Mouse (Mus musculus) midbrain, embryonic 15.5 days (tissue): ENCODE results near the gene Idh2. TPM values are rescaled to one million over a fixed set of nuclear protein-coding genes. Genes with fewer than 3 reads are reported as not detected.
A peak's percentile ranks its signal among the peaks of the same experiment; 100 is the strongest.
"Not testable (repeated sequence)": the region's sequence is repeated elsewhere in the genome, so short reads cannot be mapped to it uniquely, and the experiment has no call there.

ENCODE experiments used
- ATAC-seq: fragments of 200-750 bp; cut with Nextera tagmentation; replicated peaks from 2 replicates; pipeline ENCODE4 v1.8.0; 2017; ENCODE audit warnings: moderate TSS enrichment
- H3K27ac ChIP-seq: fragments of 300-500 bp; sonication (generic); 2 replicates; pipeline ENCODE4 v1.5.1; 2015; ENCODE audit warnings: mild to moderate bottlenecking, inconsistent platforms
- H3K27me3 ChIP-seq: fragments of 300-500 bp; sonication (generic); replicated peaks from 2 replicates; pipeline ENCODE4 v1.6.1; 2015; ENCODE audit warnings: inconsistent platforms
- H3K36me3 ChIP-seq: fragments of 300-500 bp; sonication (generic); replicated peaks from 2 replicates; pipeline ENCODE4 v1.6.1; 2015; ENCODE audit warnings: inconsistent platforms
- H3K4me1 ChIP-seq: fragments of 300-500 bp; sonication (generic); 2 replicates; pipeline ENCODE4 v1.6.1; 2015; ENCODE audit warnings: inconsistent platforms
- H3K4me2 ChIP-seq: fragments of 300-500 bp; sonication (generic); 2 replicates; pipeline ENCODE4 v1.6.1; 2015; ENCODE audit warnings: inconsistent platforms, mild to moderate bottlenecking, moderate library complexity
- H3K4me3 ChIP-seq: fragments of 300-500 bp; sonication (generic); 2 replicates; pipeline ENCODE4 v1.5.1; 2015; ENCODE audit warnings: mild to moderate bottlenecking, inconsistent platforms
- H3K9ac ChIP-seq: fragments of 300-500 bp; sonication (generic); 2 replicates; pipeline ENCODE4 v1.6.1; 2015; ENCODE audit warnings: mild to moderate bottlenecking, inconsistent platforms
- H3K9me3 ChIP-seq: fragments of 300-500 bp; sonication (generic); 2 replicates; pipeline ENCODE4 v1.6.1; 2016; ENCODE audit warnings: inconsistent platforms
- WGBS: fragments of 180-500 bp; shearing (Covaris S2); methylation state at CpG from one replicate; pipeline ENCODE4 v1.1.7; 2015; ENCODE audit warnings: mixed read lengths; 5-methylcytosine and 5-hydroxymethylcytosine counted together
- polyA plus RNA-seq: library from polyadenylated mRNA; unstranded; fragments of >200 nt; fragmentation: Nextera tagmentation; extraction: Ambion mirVana; gene quantifications from 2 replicates; pipeline ENCODE4 v1.2.1, GENCODE M21; 2015

Idh2 gene
- polyA plus RNA-seq, 1 experiment from 2014 or later = 249 TPM

GRCm38 (mm10) chr7:80062083-80062826 is 52.9 kb downstream of the Idh2 start:
- no peak overlapping the region for H3K4me2 ChIP-seq
- ATAC-seq = no peak
- no peak overlapping the region for H3K27ac ChIP-seq
- peaks cover 37% of the 10 kb centered on the region for H3K4me1 ChIP-seq
- H3K27me3 ChIP-seq = no peaks in the 10 kb centered on the region
- H3K4me3 ChIP-seq = no peak overlapping the region
- WGBS = 87% methylated on average over 17 of the region's 17 CpGs
- H3K9ac ChIP-seq = no peak overlapping the region
- H3K36me3 ChIP-seq = no peaks in the 10 kb centered on the region
- no peaks in the 10 kb centered on the region for H3K9me3 ChIP-seq

DNA sequence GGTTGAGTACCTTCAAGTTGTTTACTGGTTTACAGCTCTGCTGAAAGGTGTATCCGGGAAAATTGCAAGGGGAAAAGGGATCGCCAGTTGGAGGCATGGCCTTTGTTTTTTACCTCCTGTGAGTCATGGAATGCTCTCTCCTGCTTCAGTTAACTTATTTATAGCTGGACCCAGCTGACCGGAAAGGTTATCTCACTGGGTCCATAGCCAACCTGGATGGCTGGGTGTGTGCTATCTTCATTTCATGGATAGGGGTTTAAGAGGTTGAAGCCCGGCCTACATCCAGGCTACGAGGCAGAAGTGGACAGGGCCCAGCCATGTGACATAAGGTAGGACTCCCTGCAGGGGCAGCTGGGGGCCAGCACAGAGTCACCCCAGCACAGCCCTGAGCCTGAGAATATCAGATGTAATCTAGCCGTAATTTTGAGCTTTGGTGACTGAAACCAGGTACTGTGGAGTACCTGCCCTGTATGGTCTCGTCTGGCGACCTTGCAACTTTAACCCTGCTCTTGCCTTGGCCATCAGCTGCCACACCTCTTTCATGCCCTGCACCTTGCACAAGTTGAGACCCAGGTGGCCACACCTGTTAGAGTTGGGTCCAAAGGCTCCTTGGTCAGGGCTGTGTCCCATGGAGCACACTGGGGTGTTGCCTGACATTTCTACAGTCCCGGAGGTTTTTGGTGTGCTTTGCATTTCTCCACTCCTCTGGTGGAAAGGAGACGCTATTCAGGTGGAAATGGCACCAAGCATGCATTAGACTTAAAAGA is 55.0 kb downstream of the Idh2 start:
- Histone ChIP-seq H3K27ac (no peak overlapping the region), H3K9me3 (no peaks in the 10 kb centered on the region), H3K4me1 (peaks cover 47% of the 10 kb centered on the region), H3K4me3 (no peak overlapping the region), H3K27me3 (no peaks in the 10 kb centered on the region), H3K4me2 (no peak overlapping the region), H3K36me3 (no peaks in the 10 kb centered on the region), H3K9ac (no peak overlapping the region)
- no peak for ATAC-seq
- 88% methylated on average over 10 of the region's 10 CpGs for WGBS

GRCm38 (mm10) chr7:80059064-80059838 is 55.9 kb downstream of the Idh2 start:
- H3K9me3 ChIP-seq = no peaks in the 10 kb centered on the region
- H3K9ac ChIP-seq = no peak overlapping the region
- no peaks in the 10 kb centered on the region for H3K27me3 ChIP-seq
- ATAC-seq = no peak
- H3K36me3 ChIP-seq = no peaks in the 10 kb centered on the region
- H3K4me1 ChIP-seq = peaks cover 42% of the 10 kb centered on the region
- no peak overlapping the region for H3K4me2 ChIP-seq
- no peak overlapping the region for H3K4me3 ChIP-seq
- H3K27ac ChIP-seq = no peak overlapping the region
- 73% methylated on average over 13 of the region's 13 CpGs for WGBS

- no peak overlapping the region for H3K4me2 ChIP-seq
- WGBS = 72% methylated on average over 4 of the region's 4 CpGs
- ATAC-seq = no peak
- no peaks in the 10 kb centered on the region for H3K27me3 ChIP-seq
- H3K36me3 ChIP-seq = no peaks in the 10 kb centered on the region
- no peak overlapping the region for H3K27ac ChIP-seq
- no peak overlapping the region for H3K4me3 ChIP-seq
- peaks cover 36% of the 10 kb centered on the region for H3K4me1 ChIP-seq
- H3K9me3 ChIP-seq = no peaks in the 10 kb centered on the region
- no peak overlapping the region for H3K9ac ChIP-seq
Measured at GRCm38 (mm10) chr7:80058405-80059063, 56.7 kb downstream of the Idh2 start.

GRCm38 (mm10) chr7:80057781-80058180 is 57.4 kb downstream of the Idh2 start:
- peak overlapping the region; percentile 51; the same call in 1 of the 2 replicates for H3K27ac ChIP-seq
- peaks cover 29% of the 10 kb centered on the region for H3K4me1 ChIP-seq
- H3K9ac ChIP-seq = no peak overlapping the region
- no peaks in the 10 kb centered on the region for H3K9me3 ChIP-seq
- H3K4me3 ChIP-seq = no peak overlapping the region
- 16% methylated on average over 14 of the region's 14 CpGs for WGBS
- no peak for ATAC-seq
- H3K36me3 ChIP-seq = no peaks in the 10 kb centered on the region
- H3K27me3 ChIP-seq = no peaks in the 10 kb centered on the region
- no peak overlapping the region for H3K4me2 ChIP-seq

DNA sequence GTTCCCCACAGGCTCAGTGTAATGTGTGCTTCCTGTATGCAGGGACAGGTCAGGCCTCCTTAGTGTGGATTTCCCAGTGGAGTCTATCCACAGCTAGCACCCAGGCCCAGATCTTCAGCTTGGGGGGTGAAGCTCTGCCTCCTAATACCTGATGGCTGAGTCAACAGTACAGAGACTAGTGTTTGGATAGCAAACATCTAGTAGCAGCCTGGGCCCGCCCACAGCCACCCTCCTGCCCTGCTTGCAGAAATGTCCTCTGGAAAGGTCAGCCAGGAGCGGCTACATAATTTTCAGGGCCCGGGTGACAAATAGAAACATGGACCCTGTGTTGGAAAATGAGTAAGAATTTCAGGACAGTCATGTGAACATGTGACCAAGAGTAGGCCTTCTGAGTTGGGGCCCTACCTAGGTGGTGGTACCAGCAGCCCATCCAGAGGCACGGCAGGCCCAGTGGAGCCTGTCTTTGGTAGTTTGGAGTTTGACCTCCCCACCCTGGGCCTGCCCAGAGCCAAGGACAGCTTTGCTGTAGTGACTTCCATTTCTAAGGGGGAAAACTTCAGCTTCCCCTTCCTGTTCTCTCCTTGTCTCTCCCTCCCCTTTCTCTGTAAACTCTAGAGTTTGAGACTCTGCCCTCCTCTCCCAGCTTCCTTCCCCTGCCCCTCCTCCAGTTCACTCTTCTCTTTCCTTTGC is 58.0 kb downstream of the Idh2 start:
- no peak for ATAC-seq
- H3K9ac ChIP-seq = no peak overlapping the region
- H3K27ac ChIP-seq = peak overlapping the region; percentile 51; the same call in 1 of the 2 replicates

DNA sequence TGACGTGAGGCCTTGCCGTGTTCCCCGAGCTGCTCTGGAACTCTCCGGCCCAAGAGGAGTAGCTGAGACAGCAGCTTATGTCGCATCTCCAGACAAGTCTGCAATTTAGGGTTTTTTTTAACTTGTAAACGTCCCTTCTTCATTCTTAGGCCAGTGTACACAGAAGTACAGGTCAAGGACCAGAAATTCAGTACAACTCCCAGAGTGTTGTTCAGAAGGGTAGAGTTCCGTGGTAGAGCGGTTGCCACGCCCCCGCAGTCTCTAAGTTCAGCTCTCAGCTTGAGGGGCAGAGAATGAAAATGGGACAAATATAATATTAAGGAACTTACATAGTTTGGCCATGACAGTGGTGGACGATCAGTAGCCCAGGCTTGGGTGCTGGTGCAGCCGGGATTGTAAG is 59.4 kb downstream of the Idh2 start:
- Histone ChIP-seq H3K4me2 (no peak overlapping the region), H3K9me3 (no peaks in the 10 kb centered on the region), H3K9ac (no peak overlapping the region), H3K4me3 (no peak overlapping the region), H3K36me3 (no peaks in the 10 kb centered on the region), H3K27me3 (no peaks in the 10 kb centered on the region), H3K27ac (no peak overlapping the region), H3K4me1 (peaks cover 32% of the 10 kb centered on the region)
- no peak for ATAC-seq
- 87% methylated on average over 12 of the region's 12 CpGs for WGBS

More for the DNA sequence above, 58.0 kb downstream of the Idh2 start:
- 60% methylated on average over 4 of the region's 4 CpGs for WGBS
- H3K36me3 ChIP-seq = no peaks in the 10 kb centered on the region
- no peaks in the 10 kb centered on the region for H3K27me3 ChIP-seq
- peaks cover 29% of the 10 kb centered on the region for H3K4me1 ChIP-seq
- no peak overlapping the region for H3K4me2 ChIP-seq
- no peak overlapping the region for H3K4me3 ChIP-seq
- no peaks in the 10 kb centered on the region for H3K9me3 ChIP-seq

DNA sequence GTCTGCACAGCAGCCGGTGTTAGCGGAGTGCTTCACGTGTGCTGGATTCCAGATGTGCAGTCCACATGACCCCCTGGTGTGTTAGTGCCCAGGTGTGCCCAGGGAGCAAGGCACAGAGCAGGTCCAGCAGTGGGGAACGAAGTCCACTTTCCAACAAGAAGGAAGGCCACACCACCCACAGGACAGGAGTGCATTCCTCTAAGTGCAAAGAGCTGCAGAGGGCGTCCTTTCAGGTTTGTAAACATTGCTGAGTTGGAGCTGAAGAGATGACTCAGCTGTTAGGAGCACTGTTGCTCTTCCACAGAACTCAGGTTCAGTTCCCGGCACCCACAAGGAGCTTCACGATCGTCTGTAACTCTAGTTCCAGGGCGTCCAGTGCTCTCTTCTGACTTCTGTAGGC is 62.0 kb downstream of the Idh2 start:
- no peak overlapping the region for H3K9ac ChIP-seq
- no peak for ATAC-seq
- no peaks in the 10 kb centered on the region for H3K36me3 ChIP-seq
- H3K27me3 ChIP-seq = no peaks in the 10 kb centered on the region
- 92% methylated on average over 9 of the region's 9 CpGs for WGBS
- H3K27ac ChIP-seq = no peak overlapping the region
- H3K4me1 ChIP-seq = peaks cover 23% of the 10 kb centered on the region
- no peaks in the 10 kb centered on the region for H3K9me3 ChIP-seq
- H3K4me3 ChIP-seq = no peak overlapping the region
- H3K4me2 ChIP-seq = no peak overlapping the region

DNA sequence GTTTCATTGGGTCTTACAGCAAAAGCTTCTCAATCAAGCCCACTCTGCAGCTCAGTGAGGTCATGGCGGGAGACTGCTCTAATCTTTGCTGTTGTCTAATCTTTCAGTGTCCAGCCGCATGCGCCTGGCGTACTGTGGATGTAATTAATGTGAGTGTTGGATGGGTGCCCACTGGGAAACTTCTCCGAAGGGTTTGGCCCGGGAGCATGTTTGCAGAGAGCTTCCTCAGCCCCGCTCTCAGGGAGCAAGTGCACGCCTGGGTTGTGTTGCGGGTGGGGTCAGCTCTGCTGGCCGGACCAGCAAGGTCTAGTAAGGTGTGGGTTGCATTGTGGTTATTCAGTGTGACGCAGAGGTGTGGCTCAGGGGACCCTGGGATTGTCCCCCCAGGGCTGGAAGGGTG is 62.9 kb downstream of the Idh2 start:
- Histone ChIP-seq H3K9me3 (no peaks in the 10 kb centered on the region), H3K27me3 (no peaks in the 10 kb centered on the region), H3K4me3 (no peak overlapping the region), H3K27ac (no peak overlapping the region), H3K4me2 (no peak overlapping the region), H3K36me3 (no peaks in the 10 kb centered on the region), H3K9ac (no peak overlapping the region), H3K4me1 (peaks cover 19% of the 10 kb centered on the region)
- 0 out of 2 replicates have a peak, but pooled peaks have one; percentile 18 for ATAC-seq
- WGBS = 53% methylated on average over 11 of the region's 11 CpGs

- no peaks in the 10 kb centered on the region for H3K27me3 ChIP-seq
- no peaks in the 10 kb centered on the region for H3K9me3 ChIP-seq
- H3K27ac ChIP-seq = no peak overlapping the region
- H3K4me3 ChIP-seq = no peak overlapping the region
- no peaks in the 10 kb centered on the region for H3K36me3 ChIP-seq
- H3K4me2 ChIP-seq = no peak overlapping the region
- 73% methylated on average over 6 of the region's 6 CpGs for whole genome bisulfite sequencing
- no peak overlapping the region for H3K9ac ChIP-seq
- peaks cover 15% of the 10 kb centered on the region for H3K4me1 ChIP-seq
- ATAC-seq = no peak
Measured at GRCm38 (mm10) chr7:80051835-80052234, 63.4 kb downstream of the Idh2 start.

GRCm38 (mm10) chr7:80050382-80050781 is 64.8 kb downstream of the Idh2 start:
- H3K27me3 ChIP-seq, ATAC-seq, H3K9me3 ChIP-seq, H3K4me1 ChIP-seq, H3K36me3 ChIP-seq, H3K4me2 ChIP-seq, H3K27ac ChIP-seq, H3K4me3 ChIP-seq, H3K9ac ChIP-seq: not testable (repeated sequence)
- 97% methylated on average over 1 of the region's 1 CpGs for WGBS
